Mouse (Mus musculus) T-helper 2 cell (primary cell): ENCODE measurements around the gene Mylpf.

Experiments used
- in situ Hi-C: fragments of 300-600 bp; cut with MboI, MseI; formaldehyde crosslinking; loops from one replicate; pipeline ENCODE4 v1.15.1; 2025; ENCODE audit warnings: high pct_unique_total_duplicates

Mylpf gene

GRCm38 (mm10) chr7:127206606-127207005 is 2.1 kb upstream of the Mylpf start:
- in situ Hi-C loops = no loop called here

- in situ Hi-C loops = no loop called here
Observed at GRCm38 (mm10) chr7:127207374-127208294, 1.1 kb upstream of the Mylpf start.

- in situ Hi-C loops = no loop called here
Observed at GRCm38 (mm10) chr7:127208295-127208552, 466 bp upstream of the Mylpf start, which contains the start of gene Tbc1d10b. Tbc1d10b (minus strand) TSS chr7:127208468.

- in situ Hi-C loops = no loop called here
Observed at GRCm38 (mm10) chr7:127209851-127210250, 1.2 kb downstream of the Mylpf start.

- in situ Hi-C loops = no loop called here
Observed at GRCm38 (mm10) chr7:127210266-127210665, 1.6 kb downstream of the Mylpf start.

GRCm38 (mm10) chr7:127211014-127211745 is 2.5 kb downstream of the Mylpf start:
- in situ Hi-C loops = no loop called here

- in situ Hi-C loops = no loop called here
Observed at GRCm38 (mm10) chr7:127212432-127213250, 4.0 kb downstream of the Mylpf start.

GRCm38 (mm10) chr7:127213485-127213884 is 4.8 kb downstream of the Mylpf start:
- in situ Hi-C loops = no loop called here

- in situ Hi-C loops = no loop called here
Observed at GRCm38 (mm10) chr7:127213930-127214329, 5.2 kb downstream of the Mylpf start.

GRCm38 (mm10) chr7:127214521-127214920 is 5.8 kb downstream of the Mylpf start:
- in situ Hi-C loops = no loop called here

- in situ Hi-C loops = no loop called here
Observed at GRCm38 (mm10) chr7:127214981-127215871, 6.5 kb downstream of the Mylpf start.

- in situ Hi-C loops = no loop called here
Observed at GRCm38 (mm10) chr7:127216307-127216706, 7.6 kb downstream of the Mylpf start.

GRCm38 (mm10) chr7:127217475-127217874 is 8.8 kb downstream of the Mylpf start:
- in situ Hi-C loops = no loop called here

GRCm38 (mm10) chr7:127217901-127218642 is 9.4 kb downstream of the Mylpf start:
- in situ Hi-C loops = no loop called here

GRCm38 (mm10) chr7:127218670-127219069 is 10.0 kb downstream of the Mylpf start:
- in situ Hi-C loops = no loop called here

GRCm38 (mm10) chr7:127220440-127220839 is 11.8 kb downstream of the Mylpf start:
- in situ Hi-C loops = no loop called here

- in situ Hi-C loops = no loop called here
Observed at GRCm38 (mm10) chr7:127223106-127223505, 14.4 kb downstream of the Mylpf start.

GRCm38 (mm10) chr7:127223515-127224478 is 15.1 kb downstream of the Mylpf start:
- in situ Hi-C loops = no loop called here

GRCm38 (mm10) chr7:127224616-127225015 is 15.9 kb downstream of the Mylpf start:
- in situ Hi-C loops = no loop called here
